Mouse (Mus musculus): ENCODE results near the gene Mlycd.

Gene Mlycd

GRCm38 (mm10) chr8:119430690-119431089, 36.0 kb downstream of the Mlycd start:
- peak; percentile 76 to 87 for DNase-seq (ENCODE audit: inconsistent age in 2 of 2, low spot score in 1 of 2)

GRCm38 (mm10) chr8:119432372-119432771, 37.7 kb downstream of the Mlycd start:
- peak; percentile 67 to 79 for DNase-seq (ENCODE audit: inconsistent age in 2 of 2, low spot score in 1 of 2)

- no peak for DNase-seq (ENCODE audit: inconsistent age in 2 of 2, low spot score in 1 of 2)
Measured at GRCm38 (mm10) chr8:119433582-119434174, 39.0 kb downstream of the Mlycd start, which contains the start of gene Osgin1. Osgin1 (plus strand) TSS chr8:119434124.

- DNase-seq (ENCODE audit: inconsistent age in 2 of 2, low spot score in 1 of 2): no peak
Measured at GRCm38 (mm10) chr8:119434569-119434968, 39.9 kb downstream of the Mlycd start.

- peak in 1 of 2 experiments; percentile 62 for DNase-seq (ENCODE audit: inconsistent age in 2 of 2, low spot score in 1 of 2)
Measured at GRCm38 (mm10) chr8:119435527-119435926, 40.8 kb downstream of the Mlycd start.

- DNase-seq (ENCODE audit: inconsistent age in 2 of 2, low spot score in 1 of 2): no peak
Measured at GRCm38 (mm10) chr8:119436331-119436730, 41.7 kb downstream of the Mlycd start.

- peak; percentile 96 to 99 for DNase-seq (ENCODE audit: inconsistent age in 2 of 2, low spot score in 1 of 2)
Measured at GRCm38 (mm10) chr8:119436933-119437332, 42.3 kb downstream of the Mlycd start.

GRCm38 (mm10) chr8:119437506-119437905, 42.8 kb downstream of the Mlycd start:
- peak; percentile 43 to 77 for DNase-seq (ENCODE audit: inconsistent age in 2 of 2, low spot score in 1 of 2)

- peak; percentile 55 to 82 for DNase-seq (ENCODE audit: inconsistent age in 2 of 2, low spot score in 1 of 2)
Measured at GRCm38 (mm10) chr8:119438876-119439275, 44.2 kb downstream of the Mlycd start.

GRCm38 (mm10) chr8:119439424-119439823, 44.7 kb downstream of the Mlycd start:
- peak in 1 of 2 experiments; percentile 56 for DNase-seq (ENCODE audit: inconsistent age in 2 of 2, low spot score in 1 of 2)

GRCm38 (mm10) chr8:119439893-119440249, 45.2 kb downstream of the Mlycd start:
- DNase-seq (ENCODE audit: inconsistent age in 2 of 2, low spot score in 1 of 2): no peak

GRCm38 (mm10) chr8:119440250-119440951, 45.7 kb downstream of the Mlycd start:
- peak; percentile 89 to 97 for DNase-seq (ENCODE audit: inconsistent age in 2 of 2, low spot score in 1 of 2)

GRCm38 (mm10) chr8:119440952-119441270, 46.2 kb downstream of the Mlycd start:
- DNase-seq (ENCODE audit: inconsistent age in 2 of 2, low spot score in 1 of 2): no peak

- DNase-seq (ENCODE audit: inconsistent age in 2 of 2, low spot score in 1 of 2): no peak
Measured at GRCm38 (mm10) chr8:119442013-119442412, 47.3 kb downstream of the Mlycd start.

GRCm38 (mm10) chr8:119442970-119443369, 48.3 kb downstream of the Mlycd start:
- DNase-seq (ENCODE audit: inconsistent age in 2 of 2, low spot score in 1 of 2): peak; percentile 70 to 81

GRCm38 (mm10) chr8:119446211-119446989, 51.7 kb downstream of the Mlycd start, which contains the start of gene Necab2:
Necab2 (plus strand) TSS chr8:119446719.
- peak; percentile 91 to 97 for DNase-seq (ENCODE audit: inconsistent age in 2 of 2, low spot score in 1 of 2)

GRCm38 (mm10) chr8:119446990-119447780, 52.5 kb downstream of the Mlycd start:
- peak; percentile 62 to 72 for DNase-seq (ENCODE audit: inconsistent age in 2 of 2, low spot score in 1 of 2)

- peak in 1 of 2 experiments; percentile 46 for DNase-seq (ENCODE audit: inconsistent age in 2 of 2, low spot score in 1 of 2)
Measured at GRCm38 (mm10) chr8:119447781-119448170, 53.1 kb downstream of the Mlycd start.

- peak in 1 of 2 experiments; percentile 24 for DNase-seq (ENCODE audit: inconsistent age in 2 of 2, low spot score in 1 of 2)
Measured at GRCm38 (mm10) chr8:119449627-119450026, 54.9 kb downstream of the Mlycd start.

GRCm38 (mm10) chr8:119451131-119451530, 56.5 kb downstream of the Mlycd start:
- no peak for DNase-seq (ENCODE audit: inconsistent age in 2 of 2, low spot score in 1 of 2)

- DNase-seq (ENCODE audit: inconsistent age in 2 of 2, low spot score in 1 of 2): peak in 1 of 2 experiments; percentile 55
Measured at GRCm38 (mm10) chr8:119452919-119453318, 58.2 kb downstream of the Mlycd start.
